Mouse (Mus musculus): ENCODE measurements around the gene Ccna1. TPM values are rescaled to one million over a fixed set of nuclear protein-coding genes. Genes with fewer than 3 reads are reported as not detected.
A peak's percentile ranks its signal among the peaks of the same experiment; 100 is the strongest.

The Ccna1 gene
- polyA plus RNA-seq, 1 experiment, result not detected

GRCm38 (mm10) chr3:55089291-55089690 is 34.0 kb upstream of the Ccna1 start:
- no peak overlapping the region for H3K4me3 ChIP-seq (replicated peaks; ENCODE audit: control insufficient read depth, low read depth, low read length)

GRCm38 (mm10) chr3:55088843-55089242 is 33.5 kb upstream of the Ccna1 start:
- no peak for TF ChIP-seq POLR2A (IDR thresholded peaks at IDR 0.05; ENCODE audit: borderline replicate concordance, control insufficient read depth, low read depth, low read length)
- no peak for TF ChIP-seq CTCF (IDR thresholded peaks at IDR 0.05; ENCODE audit: control insufficient read depth, insufficient read depth, low read length)
- Histone ChIP-seq H3K4me3 (replicated peaks; ENCODE audit: control insufficient read depth, low read depth, low read length) (no peak overlapping the region), H3K27ac (ENCODE audit: control insufficient read depth, insufficient read depth, low read depth, low read length, poor library complexity) (no peak overlapping the region), H3K4me1 (ENCODE audit: control insufficient read depth, insufficient read depth, low read length) (no peaks in the 10 kb centered on the region; the same call in 1 of the 2 replicates)
- 71% methylated on average over 3 of the region's 3 CpGs for WGBS

More at GRCm38 (mm10) chr3:55089291-55089690, 34.0 kb upstream of the Ccna1 start:
- WGBS, result 86% methylated on average over 4 of the region's 4 CpGs
- TF ChIP-seq POLR2A (IDR thresholded peaks at IDR 0.05; ENCODE audit: borderline replicate concordance, control insufficient read depth, low read depth, low read length) (no peak), CTCF (IDR thresholded peaks at IDR 0.05; ENCODE audit: control insufficient read depth, insufficient read depth, low read length) (no peak)
- H3K4me1 ChIP-seq (ENCODE audit: control insufficient read depth, insufficient read depth, low read length), result no peaks in the 10 kb centered on the region; the same call in 1 of the 2 replicates
- H3K27ac ChIP-seq (ENCODE audit: control insufficient read depth, insufficient read depth, low read depth, low read length, poor library complexity), result no peak overlapping the region

- Histone ChIP-seq H3K4me1 (ENCODE audit: control insufficient read depth, insufficient read depth, low read length) (no peaks in the 10 kb centered on the region; the same call in 1 of the 2 replicates), H3K4me3 (replicated peaks; ENCODE audit: control insufficient read depth, low read depth, low read length) (no peak overlapping the region), H3K27ac (ENCODE audit: control insufficient read depth, insufficient read depth, low read depth, low read length, poor library complexity) (no peak overlapping the region)
- 37% methylated on average over 4 of the region's 4 CpGs for WGBS
- TF ChIP-seq CTCF (IDR thresholded peaks at IDR 0.05; ENCODE audit: control insufficient read depth, insufficient read depth, low read length), result no peak
- no peak for TF ChIP-seq POLR2A (IDR thresholded peaks at IDR 0.05; ENCODE audit: borderline replicate concordance, control insufficient read depth, low read depth, low read length)
These were observed 33.1 kb upstream of the Ccna1 start for GRCm38 (mm10) chr3:55088359-55088758.

- Histone ChIP-seq H3K4me3 (replicated peaks; ENCODE audit: control insufficient read depth, low read depth, low read length) (no peak overlapping the region), H3K4me1 (ENCODE audit: control insufficient read depth, insufficient read depth, low read length) (no peaks in the 10 kb centered on the region; the same call in 1 of the 2 replicates), H3K27ac (ENCODE audit: control insufficient read depth, insufficient read depth, low read depth, low read length, poor library complexity) (no peak overlapping the region)
- WGBS, result 55% methylated on average over 4 of the region's 4 CpGs
- no peak for TF ChIP-seq POLR2A (IDR thresholded peaks at IDR 0.05; ENCODE audit: borderline replicate concordance, control insufficient read depth, low read depth, low read length)
- TF ChIP-seq CTCF (IDR thresholded peaks at IDR 0.05; ENCODE audit: control insufficient read depth, insufficient read depth, low read length), result no peak
These were observed 32.1 kb upstream of the Ccna1 start for GRCm38 (mm10) chr3:55087360-55087759.

- 69% methylated on average over 5 of the region's 5 CpGs for WGBS
- Histone ChIP-seq H3K27ac (ENCODE audit: control insufficient read depth, insufficient read depth, low read depth, low read length, poor library complexity) (no peak overlapping the region), H3K4me1 (ENCODE audit: control insufficient read depth, insufficient read depth, low read length) (no peaks in the 10 kb centered on the region; the same call in 1 of the 2 replicates), H3K4me3 (replicated peaks; ENCODE audit: control insufficient read depth, low read depth, low read length) (no peak overlapping the region)
- TF ChIP-seq CTCF (IDR thresholded peaks at IDR 0.05; ENCODE audit: control insufficient read depth, insufficient read depth, low read length) (no peak), POLR2A (IDR thresholded peaks at IDR 0.05; ENCODE audit: borderline replicate concordance, control insufficient read depth, low read depth, low read length) (no peak)
These were observed 31.6 kb upstream of the Ccna1 start for GRCm38 (mm10) chr3:55086948-55087347.

GRCm38 (mm10) chr3:55085716-55086115 is 30.4 kb upstream of the Ccna1 start:
- TF ChIP-seq CTCF (IDR thresholded peaks at IDR 0.05; ENCODE audit: control insufficient read depth, insufficient read depth, low read length), result no peak
- WGBS, result 53% methylated on average over 3 of the region's 3 CpGs
- H3K4me1 ChIP-seq (ENCODE audit: control insufficient read depth, insufficient read depth, low read length), result no peaks in the 10 kb centered on the region; the same call in 1 of the 2 replicates
- H3K4me3 ChIP-seq (replicated peaks; ENCODE audit: control insufficient read depth, low read depth, low read length), result no peak overlapping the region
- no peak overlapping the region for H3K27ac ChIP-seq (ENCODE audit: control insufficient read depth, insufficient read depth, low read depth, low read length, poor library complexity)

GRCm38 (mm10) chr3:55084781-55085180 is 29.5 kb upstream of the Ccna1 start:
- Histone ChIP-seq H3K27ac (ENCODE audit: control insufficient read depth, insufficient read depth, low read depth, low read length, poor library complexity) (no peak overlapping the region), H3K4me3 (replicated peaks; ENCODE audit: control insufficient read depth, low read depth, low read length) (no peak overlapping the region), H3K4me1 (ENCODE audit: control insufficient read depth, insufficient read depth, low read length) (no peaks in the 10 kb centered on the region; the same call in 1 of the 2 replicates)
- WGBS, result 70% methylated on average over 6 of the region's 6 CpGs
- TF ChIP-seq POLR2A (IDR thresholded peaks at IDR 0.05; ENCODE audit: borderline replicate concordance, control insufficient read depth, low read depth, low read length) (no peak), CTCF (IDR thresholded peaks at IDR 0.05; ENCODE audit: control insufficient read depth, insufficient read depth, low read length) (no peak)

- TF ChIP-seq CTCF (IDR thresholded peaks at IDR 0.05; ENCODE audit: control insufficient read depth, insufficient read depth, low read length), result peak; percentile 77
- no peak for TF ChIP-seq POLR2A (IDR thresholded peaks at IDR 0.05; ENCODE audit: borderline replicate concordance, control insufficient read depth, low read depth, low read length)
- no peaks in the 10 kb centered on the region for H3K4me1 ChIP-seq (ENCODE audit: control insufficient read depth, insufficient read depth, low read length)
- H3K4me3 ChIP-seq (replicated peaks; ENCODE audit: control insufficient read depth, low read depth, low read length), result no peak overlapping the region
- no peak overlapping the region for H3K27ac ChIP-seq (ENCODE audit: control insufficient read depth, insufficient read depth, low read depth, low read length, poor library complexity)
- WGBS, result 13% methylated on average over 6 of the region's 6 CpGs
These were observed 24.8 kb upstream of the Ccna1 start for GRCm38 (mm10) chr3:55080055-55080454.

GRCm38 (mm10) chr3:55079619-55080018 is 24.3 kb upstream of the Ccna1 start:
- 70% methylated on average over 8 of the region's 8 CpGs for WGBS
- no peak overlapping the region for H3K4me3 ChIP-seq (replicated peaks; ENCODE audit: control insufficient read depth, low read depth, low read length)
- H3K4me1 ChIP-seq (ENCODE audit: control insufficient read depth, insufficient read depth, low read length), result no peaks in the 10 kb centered on the region
- H3K27ac ChIP-seq (ENCODE audit: control insufficient read depth, insufficient read depth, low read depth, low read length, poor library complexity), result no peak overlapping the region
- no peak for TF ChIP-seq CTCF (IDR thresholded peaks at IDR 0.05; ENCODE audit: control insufficient read depth, insufficient read depth, low read length)
- no peak for TF ChIP-seq POLR2A (IDR thresholded peaks at IDR 0.05; ENCODE audit: borderline replicate concordance, control insufficient read depth, low read depth, low read length)
